Mouse (Mus musculus): ENCODE data around the gene Ssr4. TPM values are rescaled to one million over a fixed set of nuclear protein-coding genes. Genes with fewer than 3 reads are reported as not detected.

Gene Ssr4
- polyA plus RNA-seq, 1 experiment = 49.0 TPM

DNA sequence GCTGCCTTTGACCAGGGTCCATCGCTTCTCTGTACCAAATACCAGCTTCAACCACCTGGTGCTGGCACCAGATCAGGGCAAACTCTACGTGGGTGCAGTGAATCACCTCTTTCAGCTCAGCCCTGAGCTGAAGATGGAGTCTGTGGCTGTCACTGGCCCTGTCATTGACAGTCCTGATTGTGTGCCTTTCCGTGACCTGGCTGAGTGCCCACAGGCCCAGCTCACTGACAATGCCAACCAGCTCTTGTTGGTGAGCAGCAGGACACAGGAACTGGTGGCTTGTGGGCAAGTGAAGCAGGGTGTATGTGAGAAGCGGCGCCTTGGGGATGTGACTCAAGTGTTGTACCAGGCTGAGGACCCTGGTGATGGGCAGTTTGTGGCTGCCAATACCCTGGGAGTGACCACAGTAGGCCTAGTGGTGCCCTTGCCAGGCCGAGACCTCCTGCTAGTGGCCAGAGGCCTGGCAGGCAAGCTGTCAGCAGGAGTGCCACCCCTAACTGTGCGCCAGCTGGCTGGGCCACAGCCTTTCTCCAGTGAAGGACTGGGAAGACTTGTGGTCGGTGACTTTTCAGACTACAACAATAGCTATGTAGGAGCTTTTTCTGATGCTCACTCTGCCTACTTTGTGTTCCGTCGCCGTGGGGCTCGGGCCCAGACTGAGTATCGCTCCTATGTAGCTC, 28.1 kb upstream of the Ssr4 start:
- no peak for TF ChIP-seq POLR2A (IDR thresholded peaks at IDR 0.05; ENCODE audit: control insufficient read depth, low read depth, low read length)
- no peak for TF ChIP-seq CTCF (IDR thresholded peaks at IDR 0.05; ENCODE audit: control insufficient read depth, insufficient read depth, insufficient replicate concordance, low read depth, low read length)

DNA sequence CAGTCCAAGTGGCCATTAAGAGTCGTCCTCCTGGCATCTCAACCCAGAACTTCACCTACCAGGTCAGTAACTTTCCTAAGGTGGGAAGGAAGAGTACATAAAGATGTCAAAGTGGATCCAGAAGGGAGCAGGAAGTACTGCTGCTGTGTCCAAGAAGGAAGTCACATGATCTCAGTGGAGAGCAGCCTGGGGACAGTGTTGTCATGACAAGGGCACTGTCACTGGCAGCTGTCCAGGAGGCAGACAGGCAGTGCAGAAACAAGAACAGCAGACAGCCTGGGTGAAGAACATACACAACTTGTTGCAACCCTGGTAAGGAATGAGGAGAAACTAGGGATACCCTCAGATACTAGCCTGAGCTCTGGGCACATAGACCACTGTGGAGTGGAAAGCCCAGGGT, 21.5 kb upstream of the Ssr4 start:
- H3K4me1 ChIP-seq (ENCODE audit: control insufficient read depth, insufficient read depth, low read length) = no peaks in the 10 kb centered on the region
- no peaks in the 10 kb centered on the region for H3K27me3 ChIP-seq (ENCODE audit: control insufficient read depth, insufficient read depth, low read length)
- no peak overlapping the region for H3K27ac ChIP-seq (ENCODE audit: control insufficient read depth, insufficient read depth, low read depth, low read length)
- no peaks in the 10 kb centered on the region for H3K36me3 ChIP-seq (ENCODE audit: control insufficient read depth, insufficient read depth, low read length)
- no peak overlapping the region for H3K4me3 ChIP-seq (ENCODE audit: control insufficient read depth, low read depth, low read length)
- TF ChIP-seq POLR2A (IDR thresholded peaks at IDR 0.05; ENCODE audit: control insufficient read depth, low read depth, low read length) (no peak), CTCF (IDR thresholded peaks at IDR 0.05; ENCODE audit: control insufficient read depth, insufficient read depth, insufficient replicate concordance, low read depth, low read length) (no peak)

More for the DNA sequence above, 28.1 kb upstream of the Ssr4 start:
- H3K36me3 ChIP-seq (ENCODE audit: control insufficient read depth, insufficient read depth, low read length) = no peaks in the 10 kb centered on the region
- H3K4me1 ChIP-seq (ENCODE audit: control insufficient read depth, insufficient read depth, low read length) = no peaks in the 10 kb centered on the region
- H3K4me3 ChIP-seq (ENCODE audit: control insufficient read depth, low read depth, low read length) = no peak overlapping the region
- no peak overlapping the region for H3K27ac ChIP-seq (ENCODE audit: control insufficient read depth, insufficient read depth, low read depth, low read length)
- H3K27me3 ChIP-seq (ENCODE audit: control insufficient read depth, insufficient read depth, low read length) = no peaks in the 10 kb centered on the region

- Histone ChIP-seq H3K4me1 (ENCODE audit: control insufficient read depth, insufficient read depth, low read length) (no peaks in the 10 kb centered on the region), H3K27me3 (ENCODE audit: control insufficient read depth, insufficient read depth, low read length) (no peaks in the 10 kb centered on the region), H3K27ac (ENCODE audit: control insufficient read depth, insufficient read depth, low read depth, low read length) (no peak overlapping the region), H3K36me3 (ENCODE audit: control insufficient read depth, insufficient read depth, low read length) (no peaks in the 10 kb centered on the region), H3K4me3 (ENCODE audit: control insufficient read depth, low read depth, low read length) (no peak overlapping the region)
- TF ChIP-seq CTCF (IDR thresholded peaks at IDR 0.05; ENCODE audit: control insufficient read depth, insufficient read depth, insufficient replicate concordance, low read depth, low read length) (peak; percentile 30; the same call in 1 of the 2 replicates), POLR2A (IDR thresholded peaks at IDR 0.05; ENCODE audit: control insufficient read depth, low read depth, low read length) (no peak)
Measured at GRCm38 (mm10) chrX:73767267-73767666, 19.6 kb upstream of the Ssr4 start.

GRCm38 (mm10) chrX:73774168-73774760, 12.6 kb upstream of the Ssr4 start, which contains the start of gene Srpk3:
Srpk3 (plus strand) TSS chrX:73774405.
- Histone ChIP-seq H3K36me3 (ENCODE audit: control insufficient read depth, insufficient read depth, low read length) (no peaks in the 10 kb centered on the region), H3K4me1 (ENCODE audit: control insufficient read depth, insufficient read depth, low read length) (no peaks in the 10 kb centered on the region), H3K27ac (ENCODE audit: control insufficient read depth, insufficient read depth, low read depth, low read length) (no peak within 1 kb of the TSS), H3K4me3 (ENCODE audit: control insufficient read depth, low read depth, low read length) (no peak within 1 kb of the TSS), H3K27me3 (ENCODE audit: control insufficient read depth, insufficient read depth, low read length) (no peaks in the 10 kb centered on the region)
- TF ChIP-seq CTCF (IDR thresholded peaks at IDR 0.05; ENCODE audit: control insufficient read depth, insufficient read depth, insufficient replicate concordance, low read depth, low read length) (no peak), POLR2A (IDR thresholded peaks at IDR 0.05; ENCODE audit: control insufficient read depth, low read depth, low read length) (no peak)

DNA sequence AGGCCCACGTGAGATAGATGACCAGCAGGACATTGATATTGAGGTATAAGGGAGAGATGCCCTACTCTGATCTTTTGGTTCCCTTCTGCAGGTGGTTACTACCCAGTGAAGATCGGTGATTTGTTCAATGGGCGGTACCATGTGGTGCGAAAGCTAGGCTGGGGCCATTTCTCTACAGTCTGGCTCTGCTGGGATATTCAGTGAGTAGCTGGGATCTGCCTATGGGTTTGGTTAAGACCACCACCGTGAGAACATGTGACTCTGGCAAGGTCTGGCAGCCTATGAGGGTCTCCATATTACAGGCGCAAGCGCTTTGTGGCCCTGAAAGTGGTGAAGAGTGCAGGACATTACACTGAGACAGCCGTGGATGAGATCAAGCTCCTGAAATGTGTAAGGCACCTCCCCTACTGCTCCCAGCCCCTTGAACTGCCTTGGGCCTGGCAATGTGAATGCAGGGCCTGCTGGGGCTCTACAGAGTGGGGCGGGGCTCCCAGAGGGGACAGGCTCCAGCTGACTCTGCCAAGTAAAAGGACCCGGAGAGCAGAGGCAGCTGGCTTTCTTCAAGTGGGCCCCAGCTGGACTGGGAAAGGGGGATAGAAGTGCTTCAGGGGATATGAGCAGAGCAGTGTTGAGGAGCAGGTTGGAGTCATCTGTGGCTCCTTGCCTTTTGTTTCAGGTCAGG, 11.9 kb upstream of the Ssr4 start:
- H3K4me3 ChIP-seq (ENCODE audit: control insufficient read depth, low read depth, low read length) = no peak overlapping the region
- no peak overlapping the region for H3K27ac ChIP-seq (ENCODE audit: control insufficient read depth, insufficient read depth, low read depth, low read length)
- TF ChIP-seq POLR2A (IDR thresholded peaks at IDR 0.05; ENCODE audit: control insufficient read depth, low read depth, low read length) (no peak), CTCF (IDR thresholded peaks at IDR 0.05; ENCODE audit: control insufficient read depth, insufficient read depth, insufficient replicate concordance, low read depth, low read length) (no peak)
- H3K4me1 ChIP-seq (ENCODE audit: control insufficient read depth, insufficient read depth, low read length) = no peaks in the 10 kb centered on the region
- H3K36me3 ChIP-seq (ENCODE audit: control insufficient read depth, insufficient read depth, low read length) = no peaks in the 10 kb centered on the region
- H3K27me3 ChIP-seq (ENCODE audit: control insufficient read depth, insufficient read depth, low read length) = no peaks in the 10 kb centered on the region

- no peak for TF ChIP-seq CTCF (IDR thresholded peaks at IDR 0.05; ENCODE audit: control insufficient read depth, insufficient read depth, insufficient replicate concordance, low read depth, low read length)
- no peak for TF ChIP-seq POLR2A (IDR thresholded peaks at IDR 0.05; ENCODE audit: control insufficient read depth, low read depth, low read length)
- no peaks in the 10 kb centered on the region for H3K27me3 ChIP-seq (ENCODE audit: control insufficient read depth, insufficient read depth, low read length)
- peaks cover 1% of the 10 kb centered on the region for H3K4me1 ChIP-seq (ENCODE audit: control insufficient read depth, insufficient read depth, low read length)
- no peak overlapping the region for H3K4me3 ChIP-seq (ENCODE audit: control insufficient read depth, low read depth, low read length)
- H3K27ac ChIP-seq (ENCODE audit: control insufficient read depth, insufficient read depth, low read depth, low read length) = no peak overlapping the region
- H3K36me3 ChIP-seq (ENCODE audit: control insufficient read depth, insufficient read depth, low read length) = no peaks in the 10 kb centered on the region
Measured at GRCm38 (mm10) chrX:73782227-73782626, 4.6 kb upstream of the Ssr4 start.

- H3K27me3 ChIP-seq (ENCODE audit: control insufficient read depth, insufficient read depth, low read length) = no peaks in the 10 kb centered on the region
- TF ChIP-seq POLR2A (IDR thresholded peaks at IDR 0.05; ENCODE audit: control insufficient read depth, low read depth, low read length) (no peak), CTCF (IDR thresholded peaks at IDR 0.05; ENCODE audit: control insufficient read depth, insufficient read depth, insufficient replicate concordance, low read depth, low read length) (no peak)
- H3K4me1 ChIP-seq (ENCODE audit: control insufficient read depth, insufficient read depth, low read length) = peaks cover 4% of the 10 kb centered on the region
- peak overlapping the region; percentile 90 for H3K4me3 ChIP-seq (ENCODE audit: control insufficient read depth, low read depth, low read length)
- peak overlapping the region; percentile 92 for H3K27ac ChIP-seq (ENCODE audit: control insufficient read depth, insufficient read depth, low read depth, low read length)
- no peaks in the 10 kb centered on the region for H3K36me3 ChIP-seq (ENCODE audit: control insufficient read depth, insufficient read depth, low read length)
Measured at GRCm38 (mm10) chrX:73785666-73786065, 1.2 kb upstream of the Ssr4 start.

Measured in testis, adult 2 months (tissue).